Mouse (Mus musculus) gastrocnemius, postnatal 10 days (tissue): Measurements from ENCODE around the gene Rtn4ip1. TPM values are rescaled to one million over a fixed set of nuclear protein-coding genes. Genes with fewer than 3 reads are reported as not detected.
A peak's percentile ranks its signal among the peaks of the same experiment; 100 is the strongest.
"Not testable (repeated sequence)": the region's sequence is repeated elsewhere in the genome, so short reads cannot be mapped to it uniquely, and the experiment has no call there.

Experiments used
- DNase-seq: peaks from one replicate; pipeline ENCODE4 v3.0.0; 2021; ENCODE audit warnings: mixed read lengths
- total RNA-seq, 2 experiments: library from RNA; stranded (reverse); gene quantifications; 2 replicates each; pipeline ENCODE4 v1.2.3; 2021

The Rtn4ip1 gene
- total RNA-seq, 2 experiments from 2014 or later: 14.8 to 18.7 TPM

DNA sequence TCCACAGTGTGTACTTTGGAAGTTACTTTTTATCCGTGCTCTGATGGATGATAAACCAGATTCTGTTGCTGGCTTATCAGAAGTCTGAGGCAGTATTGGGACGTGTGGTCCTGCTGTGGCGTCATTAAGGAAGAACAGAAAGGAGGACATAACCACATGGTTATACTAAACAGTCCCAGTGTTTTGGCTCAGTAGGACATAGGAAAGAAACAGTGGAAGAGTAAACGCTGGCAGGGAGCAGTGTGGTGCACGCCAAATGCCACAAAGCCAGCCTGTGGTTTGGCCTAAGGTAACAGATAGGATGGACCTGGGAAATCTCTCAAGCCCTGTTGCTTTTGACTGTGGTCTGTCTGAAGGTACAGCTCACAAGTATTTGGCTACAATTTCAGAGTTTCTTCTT, 27.0 kb downstream of the Rtn4ip1 start:
- DNase-seq: no peak

DNA sequence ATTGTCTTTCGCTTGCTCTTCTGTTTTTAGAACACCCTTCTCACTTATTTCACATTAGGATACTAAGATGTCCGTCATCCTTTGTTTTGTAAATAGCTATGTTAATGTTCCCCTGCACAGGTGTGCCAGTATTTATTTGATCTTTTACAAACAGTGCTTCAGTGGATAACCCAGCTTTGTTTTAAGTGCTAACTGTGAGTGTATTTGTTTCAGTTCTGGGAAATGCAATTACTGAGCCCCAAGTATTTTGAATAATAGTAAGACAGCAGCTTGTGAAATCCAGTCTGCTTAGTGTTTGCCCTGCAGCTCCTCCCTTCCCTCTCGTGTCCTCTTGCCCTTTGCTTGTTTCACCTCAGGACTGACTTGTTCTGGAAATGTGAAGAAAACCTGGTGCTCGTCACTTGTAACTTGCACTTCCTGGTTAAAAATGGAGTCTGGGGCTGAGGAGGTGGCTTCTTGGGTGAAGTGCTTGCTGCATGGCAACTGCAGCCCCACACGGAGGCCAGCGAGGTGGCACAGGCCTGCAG, 37.6 kb downstream of the Rtn4ip1 start:
- no peak for DNase-seq

DNA sequence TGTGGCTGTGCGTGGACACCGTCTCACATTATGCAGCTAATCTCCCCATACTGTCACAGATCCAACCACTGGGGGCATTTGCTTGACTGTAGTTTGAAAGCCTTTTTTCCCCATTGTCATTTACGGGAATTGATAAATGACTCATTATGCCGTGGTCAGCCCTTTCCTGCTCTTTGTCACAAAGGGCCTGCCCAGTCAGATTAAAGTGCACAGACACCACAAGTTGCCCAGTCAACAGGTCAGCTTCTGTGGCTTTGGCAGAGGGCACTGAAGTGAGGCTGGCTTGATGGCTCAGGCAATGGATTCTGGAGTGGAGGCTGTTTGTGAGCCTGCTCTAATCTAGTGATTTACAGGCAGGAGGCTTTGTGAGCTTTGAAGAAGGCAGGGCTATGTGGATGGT, 42.1 kb downstream of the Rtn4ip1 start:
- DNase-seq: no peak

DNA sequence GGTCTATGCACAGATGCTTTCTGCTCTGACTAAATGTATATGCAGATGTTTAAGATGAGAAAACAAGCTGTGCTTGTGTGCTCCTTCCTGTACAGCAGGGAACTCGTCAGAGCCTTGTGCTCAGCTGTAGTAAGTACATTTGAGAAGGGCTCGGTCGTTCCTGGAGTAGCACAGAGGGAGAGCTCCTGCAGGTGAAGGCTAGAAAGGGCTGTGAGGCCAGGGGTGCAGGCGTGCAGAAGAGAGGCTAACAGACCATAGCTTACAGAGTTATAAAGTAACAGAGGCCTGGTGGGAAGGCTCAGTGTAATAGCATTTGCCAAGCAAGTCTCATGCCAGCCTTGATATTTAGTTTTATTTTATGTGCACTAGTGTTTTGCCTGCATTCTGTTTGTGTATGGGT, 43.8 kb downstream of the Rtn4ip1 start:
- no peak for DNase-seq

DNA sequence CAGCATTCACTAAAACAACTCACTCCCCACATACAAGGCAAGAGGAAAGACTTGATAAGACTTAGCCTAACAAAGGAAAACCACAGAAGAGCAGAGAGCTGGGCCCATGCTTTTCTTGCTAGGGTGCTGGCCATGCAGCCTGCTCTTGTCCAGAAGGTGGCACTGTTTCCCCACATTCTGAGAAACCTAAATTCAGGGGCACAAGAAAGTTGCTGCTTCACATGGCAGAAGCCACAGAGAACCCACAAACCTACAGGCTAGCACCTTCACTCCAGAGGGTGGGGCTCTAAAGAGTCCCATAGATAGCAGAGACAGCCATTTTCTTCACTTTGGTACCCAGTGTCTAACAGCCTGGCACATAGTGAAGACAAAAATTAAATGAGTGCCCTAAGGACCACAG, 52.3 kb downstream of the Rtn4ip1 start:
- peak; percentile 50 for DNase-seq

DNA sequence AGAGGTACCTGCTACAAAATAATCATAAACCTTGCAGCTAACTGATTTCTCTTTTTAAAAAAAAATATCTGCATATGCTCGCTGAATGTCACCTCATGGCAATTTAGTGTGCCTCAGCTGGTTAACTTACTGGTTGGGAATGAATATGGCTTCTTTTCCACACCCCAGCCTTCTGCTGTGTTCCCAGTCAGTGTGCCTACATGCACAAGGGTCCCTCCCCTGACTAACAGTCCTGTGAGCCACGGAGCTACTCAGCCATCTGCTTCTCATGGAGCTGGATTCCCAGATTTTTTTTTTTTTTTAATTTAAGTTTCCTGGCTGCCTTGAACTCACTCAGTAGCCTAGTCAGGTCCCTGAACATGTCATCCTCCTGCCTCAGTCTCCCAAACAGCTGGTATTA, 63.3 kb downstream of the Rtn4ip1 start:
- DNase-seq: no peak

DNA sequence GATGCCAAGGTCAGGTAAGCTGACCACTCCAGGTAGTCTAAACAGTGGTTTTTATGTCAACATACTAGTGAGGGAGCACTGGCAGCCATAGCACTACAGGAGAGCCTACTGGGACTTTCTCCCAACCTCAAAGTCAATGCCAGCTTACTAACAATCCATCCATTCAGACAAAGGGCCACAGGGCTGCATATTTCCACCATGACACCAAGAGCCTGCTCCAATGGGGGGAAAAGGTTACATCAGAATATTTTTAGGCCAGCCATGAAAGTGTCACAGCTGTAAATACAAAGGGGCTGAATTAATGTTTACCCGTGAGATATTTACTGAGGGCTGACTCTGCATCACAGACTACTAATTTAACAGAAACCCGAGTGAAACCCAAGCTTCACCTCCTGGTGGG, 71.6 kb downstream of the Rtn4ip1 start:
- no peak for DNase-seq

DNA sequence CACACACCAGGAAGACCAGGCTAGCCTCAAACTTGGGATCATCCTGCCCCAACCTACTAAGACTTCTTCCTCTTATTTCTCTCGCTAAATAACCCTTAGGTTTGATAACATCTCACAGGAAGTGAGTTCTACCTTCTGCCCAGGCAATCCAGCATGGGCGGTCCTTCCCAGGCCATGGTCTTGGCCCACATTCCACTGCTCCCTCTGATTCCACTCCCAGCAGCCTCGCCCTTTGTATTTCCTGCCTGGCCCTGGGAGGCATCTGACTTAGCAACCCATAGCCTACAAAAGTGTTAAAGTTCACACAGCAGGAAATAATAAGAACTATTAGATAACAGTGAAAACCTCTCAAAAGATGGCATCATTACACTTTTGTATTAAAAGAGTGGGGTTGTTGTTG, 75.7 kb downstream of the Rtn4ip1 start:
- DNase-seq: no peak

DNA sequence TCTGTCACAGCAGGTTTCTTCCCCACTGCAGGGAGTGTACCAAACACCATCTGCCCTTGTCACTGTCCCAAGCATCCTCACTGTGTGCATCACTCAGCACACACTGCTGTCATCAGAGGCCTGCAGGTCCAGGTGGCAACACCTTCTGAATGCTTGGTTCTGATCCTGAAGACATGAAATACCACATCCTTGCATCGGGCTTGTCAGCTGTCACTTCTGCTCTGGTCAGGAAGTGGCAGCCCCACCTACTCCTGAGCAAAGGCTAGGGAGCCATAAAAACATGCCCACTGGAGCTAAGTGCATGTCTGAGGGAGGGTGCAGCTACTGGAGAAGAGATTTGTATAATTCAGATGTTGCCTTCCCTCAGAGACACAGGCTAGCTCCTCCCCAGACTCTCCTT, 78.5 kb downstream of the Rtn4ip1 start:
- DNase-seq: no peak

DNA sequence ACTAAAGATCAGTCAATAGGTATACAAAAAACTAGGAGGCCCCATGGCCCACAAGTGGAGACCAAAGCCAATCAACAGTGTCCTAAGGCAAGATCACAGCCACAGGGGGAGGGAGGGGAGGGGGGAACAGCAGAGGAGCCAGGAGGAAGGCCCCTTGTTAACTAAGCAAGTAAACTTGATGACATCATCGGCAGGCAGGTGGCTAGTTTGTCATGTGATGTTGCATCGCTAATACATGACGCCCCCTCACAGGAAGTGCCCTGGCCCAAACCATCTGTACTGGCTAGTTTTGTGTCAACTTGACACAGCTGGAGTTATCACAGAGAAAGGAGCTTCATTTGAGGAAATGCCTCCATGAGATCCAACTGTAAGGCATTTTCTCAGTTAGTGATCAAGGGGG, 79.1 kb downstream of the Rtn4ip1 start:
- DNase-seq: not testable (repeated sequence)

DNA sequence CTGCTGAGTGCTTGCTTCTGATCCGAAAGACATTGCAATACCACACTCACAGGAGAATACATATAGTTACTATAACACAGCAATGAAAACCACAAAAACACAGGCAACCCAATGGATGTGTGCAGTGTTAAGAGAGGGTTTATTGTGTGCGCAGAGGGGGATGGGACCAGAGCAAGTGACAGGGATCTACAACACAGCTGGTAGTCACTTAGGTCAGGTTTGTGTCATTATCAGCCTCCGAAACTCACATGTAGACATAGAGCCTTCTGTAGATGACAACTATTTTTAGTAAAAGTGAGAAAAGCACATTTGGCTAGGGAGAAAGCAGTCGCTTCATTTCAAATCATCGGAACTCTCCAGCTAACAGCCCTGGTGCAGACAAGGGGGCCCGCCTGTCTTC, 80.9 kb downstream of the Rtn4ip1 start:
- DNase-seq: no peak

DNA sequence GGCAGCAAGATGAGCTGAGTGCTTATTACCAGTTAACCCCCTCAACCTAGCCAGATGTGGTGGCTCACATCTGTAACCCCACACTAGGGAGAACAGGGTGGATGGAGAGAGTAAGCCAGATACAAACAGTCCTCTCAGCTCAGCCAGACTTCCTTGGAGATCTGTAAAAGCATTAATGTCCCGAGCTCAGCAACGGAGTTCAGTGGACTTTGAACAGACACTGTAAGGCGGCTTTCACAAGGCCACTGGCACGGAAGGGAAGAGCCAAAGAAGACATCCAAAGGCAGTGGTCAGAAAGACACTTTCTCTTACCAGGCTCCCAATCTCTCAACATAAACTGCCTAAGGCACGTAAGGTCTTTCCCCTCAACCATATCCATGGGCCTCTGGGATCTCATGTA, 81.6 kb downstream of the Rtn4ip1 start:
- DNase-seq: no peak

DNA sequence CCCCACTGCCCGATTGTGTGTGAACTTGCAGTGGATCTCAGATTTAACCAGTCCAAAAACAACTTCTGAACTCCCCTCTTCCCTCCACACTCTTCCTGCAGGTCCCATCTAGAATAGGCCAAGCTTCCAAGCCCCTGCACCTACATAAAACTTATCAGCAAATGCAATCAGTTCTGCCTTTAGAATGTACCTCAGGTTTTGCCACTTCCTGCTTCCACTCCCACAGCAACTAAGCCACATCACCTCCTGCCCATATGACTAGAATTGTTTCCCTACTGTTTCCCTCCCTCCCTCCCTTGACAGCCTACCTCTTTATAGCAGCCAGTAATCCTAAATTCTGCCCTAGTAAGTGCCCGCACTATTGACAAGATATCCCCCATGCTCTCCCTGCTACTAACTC, 82.3 kb downstream of the Rtn4ip1 start:
- no peak for DNase-seq

DNA sequence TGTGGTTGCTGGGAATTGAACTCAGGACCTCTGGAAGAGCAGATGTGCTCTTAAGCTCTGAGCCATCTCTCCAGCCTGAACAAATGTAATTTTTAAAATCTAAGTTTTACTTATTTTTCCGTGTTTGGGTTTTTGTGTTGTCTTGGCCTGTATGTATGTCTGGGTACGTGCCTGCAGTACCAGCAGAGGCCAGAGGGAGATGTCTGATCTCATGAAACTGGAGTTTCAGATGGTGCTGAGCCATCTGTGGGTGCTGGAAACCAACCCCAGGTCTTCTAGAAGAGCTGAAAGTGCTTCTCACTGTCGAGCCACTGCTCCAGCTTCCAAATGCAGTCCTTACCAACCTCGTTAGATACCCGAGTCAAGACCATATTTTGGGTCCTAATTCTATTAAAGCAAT, 89.7 kb downstream of the Rtn4ip1 start:
- DNase-seq: no peak

DNA sequence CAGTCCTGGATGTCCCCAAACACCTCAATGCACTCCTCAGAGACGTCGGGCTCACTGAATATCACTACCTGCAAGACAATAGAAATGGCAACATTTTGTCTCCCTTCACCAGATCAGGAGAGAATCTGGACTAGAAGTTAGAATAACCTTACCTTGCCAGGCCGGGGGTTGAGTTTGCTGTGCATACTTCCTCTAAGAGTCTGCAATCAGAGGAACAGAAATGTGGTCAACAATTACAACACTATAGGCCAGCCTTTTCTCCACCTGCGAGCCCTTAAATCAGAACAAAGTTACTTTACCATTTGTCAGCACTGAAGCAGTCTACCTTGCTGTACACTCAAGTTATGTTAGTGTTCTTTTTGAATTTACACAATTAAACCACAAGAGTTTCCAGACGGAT, 90.9 kb downstream of the Rtn4ip1 start:
- DNase-seq: no peak

DNA sequence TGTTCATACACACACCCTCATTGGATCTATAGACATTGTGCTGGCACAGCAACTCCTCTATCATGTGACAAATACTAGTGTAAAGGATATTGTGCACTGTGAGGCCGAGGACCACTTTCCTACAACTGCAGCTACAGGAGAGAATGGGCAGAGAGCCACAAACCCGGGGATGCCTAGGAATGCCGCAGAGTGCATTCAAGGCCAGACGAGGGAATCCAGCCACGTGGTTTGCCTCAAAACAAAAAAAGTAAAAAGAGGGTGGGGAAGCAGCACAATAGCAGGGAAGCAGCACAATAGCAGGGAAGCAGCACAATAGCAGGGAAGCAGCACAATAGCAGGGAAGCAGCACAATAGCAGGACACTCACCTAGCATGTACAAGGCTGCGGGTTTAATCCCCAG, 91.6 kb downstream of the Rtn4ip1 start:
- DNase-seq: no peak

DNA sequence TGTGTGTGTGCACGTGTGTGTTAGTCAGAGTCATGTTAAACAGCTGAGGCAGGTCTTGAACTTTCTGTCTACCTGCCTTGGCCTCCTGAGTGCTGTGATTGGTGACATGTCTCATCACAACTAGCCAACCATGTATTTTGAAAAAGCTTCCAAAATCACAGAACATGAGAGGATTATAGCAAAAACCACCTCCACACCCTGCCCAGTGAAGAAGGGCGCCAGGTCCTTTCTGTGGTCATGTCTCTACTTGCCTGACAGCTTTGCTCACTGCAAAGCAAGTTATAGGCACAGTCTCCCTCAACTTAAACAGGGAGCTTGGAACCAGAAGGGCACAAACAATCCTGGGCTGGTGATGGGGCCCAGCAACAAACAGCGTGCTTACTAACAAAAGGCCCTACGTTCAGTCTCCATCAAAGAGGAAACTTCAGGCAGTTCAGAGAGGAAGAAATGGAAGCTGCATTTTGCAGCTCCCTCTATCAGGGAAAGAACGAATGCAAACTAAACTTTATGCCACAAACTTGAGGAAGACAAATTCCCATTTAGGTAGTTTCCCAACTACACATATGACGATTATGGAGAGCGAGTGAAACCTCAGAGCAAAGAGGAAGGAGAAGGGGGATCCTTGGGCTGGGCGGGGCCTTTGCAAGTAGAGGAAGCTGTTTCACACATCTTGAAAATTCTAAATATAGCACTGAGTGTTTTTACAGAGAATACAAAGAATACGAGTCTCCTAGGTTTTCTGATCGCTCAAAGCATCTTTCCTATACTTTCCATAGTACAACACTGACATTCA, 94.4 kb downstream of the Rtn4ip1 start:
- DNase-seq: no peak

DNA sequence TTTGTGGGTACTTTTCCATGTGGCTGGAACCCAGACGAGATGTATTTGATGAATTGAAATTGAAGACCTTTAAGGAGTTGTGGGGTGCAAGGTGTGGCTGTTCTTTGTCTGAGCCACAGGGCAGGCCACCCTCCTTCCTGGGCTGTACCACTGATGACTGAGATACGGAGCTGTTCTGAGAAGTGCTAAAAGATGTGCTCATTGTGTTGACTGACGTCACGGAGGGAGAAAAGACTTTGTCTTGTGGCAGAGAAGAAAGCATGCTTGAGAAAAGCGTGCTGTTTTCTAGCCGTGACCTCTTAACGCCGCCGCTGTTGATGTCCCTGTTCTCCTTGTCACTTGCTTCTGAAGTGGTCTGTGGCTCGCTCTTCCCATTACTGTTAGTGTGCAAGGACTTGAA, 95.7 kb downstream of the Rtn4ip1 start:
- no peak for DNase-seq

DNA sequence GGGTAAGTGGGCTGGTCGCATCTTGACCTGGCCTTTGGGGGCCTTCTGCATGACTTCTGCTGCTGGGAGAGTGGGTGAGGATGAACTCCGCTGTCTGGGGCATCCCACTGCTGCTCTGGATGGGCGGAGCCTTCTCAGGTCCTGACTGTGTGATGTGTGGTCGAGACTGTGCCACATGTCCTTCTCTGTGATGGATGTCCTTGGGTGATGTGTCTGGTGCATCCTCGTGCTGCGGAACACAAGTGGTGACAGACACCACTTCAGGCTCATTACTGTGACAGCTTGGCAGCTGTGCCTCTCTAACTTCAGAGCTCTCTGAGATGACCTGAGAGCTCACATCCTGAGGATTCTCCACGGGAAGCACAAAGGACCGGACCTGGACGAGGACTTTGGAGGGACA, 96.4 kb downstream of the Rtn4ip1 start:
- DNase-seq: no peak

DNA sequence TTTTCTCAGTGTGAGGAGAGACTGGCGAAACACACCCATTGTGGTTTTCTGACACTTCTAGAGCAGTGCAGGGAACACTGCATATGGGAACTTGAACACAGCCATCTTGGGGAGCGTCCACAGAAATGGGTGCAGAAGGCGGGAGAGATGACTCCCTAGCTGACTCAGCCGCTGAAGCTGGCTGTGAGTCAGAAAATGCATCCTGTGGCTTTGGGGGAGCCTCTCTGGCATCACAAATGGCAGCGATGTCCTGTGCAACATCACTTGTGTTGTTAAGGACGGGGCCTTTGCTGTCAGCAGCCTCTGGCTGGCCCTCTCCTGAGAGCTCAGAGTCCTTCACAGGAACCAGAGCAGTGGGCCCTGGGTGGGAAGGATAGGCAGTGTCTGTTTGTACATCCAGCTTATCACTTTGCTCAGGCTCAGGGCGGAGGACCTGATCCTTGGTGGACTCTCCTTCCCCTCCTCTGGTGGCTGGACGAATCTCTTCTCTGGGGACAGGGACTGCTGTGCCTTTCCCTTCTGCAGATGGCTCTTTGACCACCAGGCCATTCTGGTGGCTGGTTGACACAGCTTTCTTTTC, 97.0 kb downstream of the Rtn4ip1 start:
- no peak for DNase-seq

DNA sequence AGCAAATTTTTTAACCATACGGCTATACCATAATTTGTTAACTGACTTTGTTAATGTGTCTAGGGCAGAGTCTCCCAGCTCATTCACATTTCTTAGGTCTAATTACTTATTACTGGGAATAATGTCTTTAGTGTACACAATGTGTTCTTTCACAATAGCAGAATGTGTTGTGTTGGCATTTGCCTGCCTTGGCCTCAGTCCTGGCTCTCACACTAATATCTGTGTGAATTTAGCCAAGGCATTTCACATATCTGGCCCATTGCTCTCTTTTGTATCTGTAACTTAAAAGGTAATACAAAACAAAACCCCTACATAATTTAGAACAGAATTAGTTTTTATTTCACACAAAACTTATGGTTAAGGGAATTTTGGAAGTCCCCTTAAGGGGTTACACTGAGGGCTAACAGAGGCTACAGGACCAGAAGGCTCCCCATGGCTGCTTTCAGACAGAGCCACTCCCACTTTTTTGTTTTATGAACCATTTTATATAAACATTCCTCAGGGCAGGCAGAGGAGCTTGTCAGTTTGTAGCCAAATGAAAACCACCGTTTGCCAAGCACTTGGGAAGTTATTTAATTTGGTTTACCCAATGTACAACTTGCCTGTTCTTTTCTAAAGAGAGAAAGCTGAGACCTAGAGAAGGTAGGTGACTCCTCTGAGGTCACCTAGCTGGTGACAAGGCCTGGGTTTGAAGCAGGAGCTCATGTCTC, 98.7 kb downstream of the Rtn4ip1 start:
- DNase-seq: no peak

DNA sequence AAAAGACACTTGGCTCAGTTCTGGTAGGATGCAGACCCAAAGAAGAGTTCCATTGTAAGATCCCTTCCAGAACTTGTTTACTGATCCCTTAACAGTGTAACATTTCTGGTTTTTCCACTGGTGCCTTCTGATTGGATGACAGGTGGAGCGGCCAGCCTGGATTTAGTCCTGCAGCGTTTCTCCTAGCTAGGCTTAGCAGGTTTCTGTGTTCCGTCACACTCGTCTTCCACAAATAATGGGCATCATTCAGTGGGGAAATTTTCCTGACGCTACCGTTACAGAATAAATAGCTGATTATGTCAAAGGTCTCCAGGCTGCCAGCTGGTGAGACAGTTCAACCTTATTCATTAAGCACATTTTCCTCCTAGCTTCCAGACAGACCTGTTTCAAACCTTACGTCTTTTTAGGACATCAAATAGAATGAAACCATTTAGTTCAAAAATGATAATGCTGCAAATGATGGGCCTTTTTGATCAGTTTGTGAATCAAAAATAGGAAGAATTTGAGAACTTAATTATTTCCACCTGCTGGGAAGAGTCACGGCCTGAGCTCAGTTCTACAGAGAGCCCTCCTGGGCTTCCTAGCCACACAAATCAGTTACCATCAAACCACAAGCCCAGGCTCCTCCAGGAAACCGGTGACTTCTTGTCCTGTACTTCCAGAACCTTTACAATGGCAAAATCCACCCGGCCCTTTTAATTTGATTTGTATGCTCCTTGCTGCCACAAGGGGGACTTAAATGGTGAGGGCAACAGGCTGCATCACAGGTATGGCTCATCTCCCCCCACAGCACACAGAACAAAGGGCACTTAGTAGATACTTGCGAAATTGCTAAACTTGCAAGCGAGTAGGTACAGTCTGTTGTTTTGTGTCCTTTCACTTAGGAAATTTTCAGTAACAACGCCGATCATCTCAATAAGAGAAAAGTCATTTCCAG, 100.7 kb downstream of the Rtn4ip1 start:
- DNase-seq: no peak
